Mouse (Mus musculus) ES-Bruce4 (cell line): ENCODE measurements around the gene Mlycd. TPM values are rescaled to one million over a fixed set of nuclear protein-coding genes. Genes with fewer than 3 reads are reported as not detected.
A peak's percentile ranks its signal among the peaks of the same experiment; 100 is the strongest.

Experiments
- H3K27ac ChIP-seq: 2 replicates; pipeline ENCODE4 v1.5.1; 2012; ENCODE audit warnings: low read length, inconsistent platforms; ENCODE audit not compliant: insufficient read depth
- H3K27me3 ChIP-seq: 2 replicates; pipeline ENCODE4 v1.6.1; 2012; ENCODE audit warnings: mild to moderate bottlenecking, low read length, inconsistent platforms; ENCODE audit not compliant: control insufficient read depth, poor library complexity, insufficient read depth, severe bottlenecking
- H3K36me3 ChIP-seq: 2 replicates; pipeline ENCODE4 v1.6.1; 2012; ENCODE audit warnings: inconsistent platforms, mild to moderate bottlenecking, low read length, moderate library complexity; ENCODE audit not compliant: control insufficient read depth, poor library complexity, insufficient read depth, severe bottlenecking
- H3K4me1 ChIP-seq: one replicate; pipeline ENCODE4 v1.8.1; 2011; ENCODE audit warnings: low read length; ENCODE audit not compliant: control insufficient read depth, insufficient read depth
- H3K4me3 ChIP-seq: 2 replicates; pipeline ENCODE4 v1.5.1; 2011; ENCODE audit warnings: low read depth, mild to moderate bottlenecking, low read length
- H3K9ac ChIP-seq: 2 replicates; pipeline ENCODE4 v1.6.1; 2012; ENCODE audit warnings: low read depth, mild to moderate bottlenecking, inconsistent platforms; ENCODE audit not compliant: poor library complexity, severe bottlenecking
- H3K9me3 ChIP-seq: replicated peaks from 2 replicates; pipeline ENCODE4 v1.6.1; 2012; ENCODE audit warnings: mild to moderate bottlenecking, low read length, inconsistent platforms; ENCODE audit not compliant: control insufficient read depth, poor library complexity, insufficient read depth, severe bottlenecking
- CTCF ChIP-seq: IDR thresholded peaks from one replicate; pipeline ENCODE4 v1.8.1; 2011; ENCODE audit warnings: low read depth, low read length
- EP300 ChIP-seq: IDR thresholded peaks from 2 replicates; pipeline ENCODE4 v1.6.1; 2011; ENCODE audit warnings: low read depth, low read length; ENCODE audit not compliant: insufficient read depth
- POLR2A ChIP-seq: IDR thresholded peaks from one replicate; pipeline ENCODE4 v1.8.1; 2011; ENCODE audit warnings: low read length; ENCODE audit not compliant: insufficient read depth
- polyA plus RNA-seq: library from polyadenylated mRNA; stranded (reverse); fragments of >200 nt; gene quantifications from 2 replicates; pipeline ENCODE4 v1.2.4, GENCODE M21; 2011; ENCODE audit warnings: low read depth; ENCODE audit not compliant: missing spikeins, insufficient read depth, insufficient read length

Mlycd gene
- polyA plus RNA-seq, 1 experiment: 7.4 TPM

DNA sequence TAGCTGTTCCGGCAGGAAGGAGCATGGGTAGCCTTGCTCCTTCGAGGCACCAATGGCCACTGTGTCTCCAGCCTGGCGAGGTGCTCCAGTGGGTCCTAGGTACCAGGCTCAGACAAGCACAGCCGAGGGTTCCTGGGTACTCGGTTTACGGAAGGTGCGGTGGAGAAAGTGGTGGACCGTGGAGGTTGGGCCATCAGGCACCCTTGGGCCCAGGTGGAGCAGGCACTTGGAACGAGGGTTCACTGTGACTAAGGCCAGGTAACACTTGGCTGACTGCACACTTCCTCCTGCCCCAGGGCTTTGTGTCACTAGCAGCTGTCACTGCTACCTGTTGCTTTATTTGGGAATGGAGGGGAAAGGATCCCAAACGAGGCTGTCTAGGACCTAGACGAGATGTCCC, 42.8 kb downstream of the Mlycd start:
- Histone ChIP-seq H3K4me3 (no peak overlapping the region), H3K9me3 (no peaks in the 10 kb centered on the region), H3K27ac (no peak overlapping the region), H3K36me3 (no peaks in the 10 kb centered on the region), H3K27me3 (no peaks in the 10 kb centered on the region), H3K9ac (no peak overlapping the region), H3K4me1 (no peaks in the 10 kb centered on the region)
- TF ChIP-seq CTCF: no peak

GRCm38 (mm10) chr8:119438876-119439275, 44.2 kb downstream of the Mlycd start:
- TF ChIP-seq POLR2A: no peak
- no peak for TF ChIP-seq EP300
- no peak for TF ChIP-seq CTCF
- Histone ChIP-seq H3K36me3 (no peaks in the 10 kb centered on the region), H3K27ac (no peak overlapping the region), H3K27me3 (no peaks in the 10 kb centered on the region), H3K9ac (no peak overlapping the region), H3K4me1 (no peaks in the 10 kb centered on the region), H3K4me3 (no peak overlapping the region), H3K9me3 (no peaks in the 10 kb centered on the region)

GRCm38 (mm10) chr8:119439424-119439823, 44.7 kb downstream of the Mlycd start:
- no peak overlapping the region for H3K27ac ChIP-seq
- no peaks in the 10 kb centered on the region for H3K27me3 ChIP-seq
- no peak overlapping the region for H3K9ac ChIP-seq
- no peaks in the 10 kb centered on the region for H3K9me3 ChIP-seq
- no peaks in the 10 kb centered on the region for H3K4me1 ChIP-seq
- H3K36me3 ChIP-seq: no peaks in the 10 kb centered on the region
- no peak overlapping the region for H3K4me3 ChIP-seq
- no peak for TF ChIP-seq CTCF
- 0 out of 2 replicates have a peak, but pooled peaks have one; percentile 9 for TF ChIP-seq EP300

GRCm38 (mm10) chr8:119439893-119440249, 45.2 kb downstream of the Mlycd start:
- Histone ChIP-seq H3K9ac (no peak overlapping the region), H3K27ac (no peak overlapping the region), H3K4me1 (no peaks in the 10 kb centered on the region), H3K4me3 (no peak overlapping the region), H3K27me3 (no peaks in the 10 kb centered on the region), H3K9me3 (no peaks in the 10 kb centered on the region), H3K36me3 (no peaks in the 10 kb centered on the region)
- TF ChIP-seq POLR2A: no peak
- no peak for TF ChIP-seq EP300
- no peak for TF ChIP-seq CTCF

DNA sequence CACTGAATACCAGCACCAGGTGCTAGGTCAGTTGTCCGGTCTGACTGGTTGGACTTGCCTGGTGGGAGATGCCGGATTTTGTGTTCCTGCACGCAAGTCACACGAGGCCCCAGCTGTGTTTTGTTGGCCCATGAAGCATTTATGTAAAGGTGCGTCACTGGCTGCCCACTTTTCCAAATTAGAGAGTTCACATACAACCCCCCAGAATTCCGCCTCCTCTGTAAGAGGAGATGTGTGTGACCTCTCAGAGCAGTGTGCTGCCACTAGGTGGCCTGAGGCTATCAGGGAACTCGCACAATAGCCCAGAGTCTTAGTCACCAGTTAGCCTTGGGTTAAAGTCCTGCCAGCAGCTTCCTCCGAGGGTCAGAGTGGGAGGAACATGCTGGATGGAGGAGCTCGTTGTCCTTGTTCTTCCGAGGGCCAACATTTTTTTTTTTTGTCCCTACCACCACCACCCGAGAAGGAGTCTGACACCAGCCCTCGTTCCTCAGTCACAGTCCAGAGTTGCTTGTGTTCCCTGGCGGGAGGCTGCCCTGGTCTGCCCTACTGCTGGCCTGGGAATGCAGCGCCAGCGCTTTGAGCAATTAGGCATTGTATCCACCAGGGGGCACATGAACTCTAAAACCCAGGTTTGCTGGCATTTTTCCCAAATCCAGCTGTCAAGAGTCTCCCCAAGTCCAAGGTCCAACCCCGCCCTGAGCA, 45.7 kb downstream of the Mlycd start:
- no peak overlapping the region for H3K4me3 ChIP-seq
- H3K27me3 ChIP-seq: no peaks in the 10 kb centered on the region
- H3K4me1 ChIP-seq: no peaks in the 10 kb centered on the region
- H3K36me3 ChIP-seq: no peaks in the 10 kb centered on the region
- H3K9me3 ChIP-seq: no peaks in the 10 kb centered on the region
- H3K9ac ChIP-seq: no peak overlapping the region
- TF ChIP-seq EP300: peak; percentile 58; the same call in 1 of the 2 replicates
- no peak for TF ChIP-seq POLR2A
- TF ChIP-seq CTCF: peak; percentile 55
- H3K27ac ChIP-seq: no peak overlapping the region

DNA sequence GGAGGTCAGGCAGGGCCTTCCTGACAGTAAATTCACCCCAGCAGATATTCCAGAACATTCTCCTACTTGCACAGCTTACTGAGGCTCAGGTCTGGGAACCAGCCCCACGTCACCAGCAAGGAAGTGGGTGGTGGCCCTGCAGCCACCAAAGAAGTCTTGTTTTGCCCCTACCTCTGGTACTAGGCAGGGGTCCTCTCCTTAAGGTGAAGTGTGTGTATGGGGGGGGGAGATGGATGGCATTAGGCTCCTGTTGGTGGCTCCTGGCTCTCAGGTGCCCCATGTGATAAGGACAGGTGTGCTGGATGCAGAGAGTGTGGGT, 46.2 kb downstream of the Mlycd start:
- Histone ChIP-seq H3K9me3 (no peaks in the 10 kb centered on the region), H3K36me3 (no peaks in the 10 kb centered on the region), H3K27me3 (no peaks in the 10 kb centered on the region), H3K27ac (no peak overlapping the region), H3K4me1 (no peaks in the 10 kb centered on the region), H3K4me3 (no peak overlapping the region), H3K9ac (no peak overlapping the region)
- TF ChIP-seq CTCF: no peak
- TF ChIP-seq EP300: no peak
- no peak for TF ChIP-seq POLR2A

DNA sequence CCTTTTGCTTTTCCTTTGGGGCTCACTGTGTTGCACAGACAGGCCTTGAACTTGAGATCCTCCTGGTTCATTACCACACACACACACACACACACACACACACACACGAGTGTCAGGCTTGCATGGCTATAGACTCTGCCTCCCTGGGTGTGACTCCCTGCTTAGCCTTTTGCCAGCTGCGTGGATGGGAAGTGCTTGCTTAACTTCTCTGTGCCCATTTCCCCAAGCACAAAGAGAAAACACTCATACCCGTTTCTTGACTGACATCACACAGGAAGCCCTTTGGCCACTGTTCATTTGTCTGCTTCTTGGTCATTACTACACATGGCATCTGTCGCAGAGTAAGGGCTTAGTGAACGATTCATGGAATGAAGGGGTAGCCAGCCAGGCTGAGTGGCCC, 47.3 kb downstream of the Mlycd start:
- Histone ChIP-seq H3K9me3 (no peaks in the 10 kb centered on the region), H3K27me3 (peaks cover under 1% of the 10 kb centered on the region), H3K27ac (no peak overlapping the region), H3K4me3 (no peak overlapping the region), H3K36me3 (no peaks in the 10 kb centered on the region), H3K9ac (no peak overlapping the region), H3K4me1 (no peaks in the 10 kb centered on the region)
- no peak for TF ChIP-seq EP300
- no peak for TF ChIP-seq POLR2A
- TF ChIP-seq CTCF: no peak
